Mouse (Mus musculus) E14TG2a.4 (cell line): Measurements from ENCODE around the gene Mapkap1.

Experiments
- H3K27me3 ChIP-seq: 2 replicates; pipeline ENCODE4 v1.6.1; 2014; ENCODE audit warnings: low read length, control low read depth; ENCODE audit not compliant: insufficient read depth
- H3K36me3 ChIP-seq: 2 replicates; pipeline ENCODE4 v1.6.1; 2014; ENCODE audit warnings: low read length, control low read depth; ENCODE audit not compliant: insufficient read depth
- H3K4me1 ChIP-seq: replicated peaks from 2 replicates; pipeline ENCODE4 v1.6.1; 2014; ENCODE audit warnings: low read depth, low read length, control low read depth
- H3K4me3 ChIP-seq: replicated peaks from 2 replicates; pipeline ENCODE4 v1.5.1; 2014; ENCODE audit warnings: mild to moderate bottlenecking, low read length
- H3K9me3 ChIP-seq: 2 replicates; pipeline ENCODE4 v1.6.1; 2014; ENCODE audit warnings: low read length, control low read depth
- CTCF ChIP-seq: conservative IDR thresholded peaks from 2 replicates; pipeline ENCODE4 v1.5.1; 2014; ENCODE audit warnings: low read length
- NANOG ChIP-seq: IDR thresholded peaks from 2 replicates; pipeline ENCODE4 v1.6.1; 2014; ENCODE audit warnings: borderline replicate concordance, low read length, mixed read lengths
- POU5F1 ChIP-seq: IDR thresholded peaks from 2 replicates; pipeline ENCODE4 v1.6.1; 2014; ENCODE audit warnings: low read length, borderline replicate concordance

The Mapkap1 gene

DNA sequence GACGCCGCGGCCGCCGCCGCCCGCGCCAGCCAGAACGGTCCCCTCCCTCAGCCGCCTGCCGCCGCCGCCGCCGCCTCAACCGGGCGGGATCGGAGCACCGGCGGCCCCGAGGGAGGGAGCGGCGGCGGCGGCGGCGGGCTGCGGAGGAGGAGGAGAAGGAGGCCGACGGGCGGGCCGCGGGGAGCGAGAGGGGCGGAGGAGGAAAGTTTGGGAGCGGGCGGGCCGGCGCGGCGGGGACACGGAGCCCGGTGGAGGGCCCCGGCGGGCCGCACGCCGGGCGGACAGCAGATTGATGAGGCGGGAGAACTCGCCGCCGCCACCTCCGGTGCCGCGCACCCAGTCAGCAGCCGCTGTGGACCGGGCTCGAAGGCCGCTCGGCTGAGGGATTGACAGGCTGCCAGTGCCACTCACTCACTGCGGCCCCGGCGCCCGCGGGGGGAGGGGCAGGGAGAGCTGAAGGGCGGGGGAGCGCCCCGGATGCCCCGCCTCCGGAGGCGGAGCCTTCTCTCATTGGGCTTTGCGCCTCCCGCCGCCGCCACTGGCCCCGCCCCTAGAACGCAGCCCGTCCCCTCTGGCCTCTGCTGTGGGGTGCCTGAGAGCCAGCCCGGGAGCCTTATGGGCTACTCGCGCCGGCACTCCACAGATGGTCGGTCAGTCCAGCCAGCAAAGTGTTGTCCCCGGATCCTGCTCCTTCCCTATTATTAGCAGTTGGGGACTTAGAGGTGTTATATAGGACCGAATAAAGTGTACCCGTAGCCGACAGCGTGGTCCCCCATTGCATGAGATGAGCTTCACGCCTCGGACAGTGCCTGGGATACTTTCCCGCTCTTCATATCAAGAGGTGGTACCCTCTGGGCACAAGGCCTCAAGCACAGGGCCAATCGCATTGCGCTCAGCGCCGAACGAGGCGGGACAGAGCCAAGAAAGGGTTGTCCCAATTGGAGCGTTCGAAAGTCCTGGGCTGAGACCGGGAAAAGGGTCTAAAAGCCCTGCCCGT, 34.0 kb upstream of the Mapkap1 start, which contains the start of gene Pbx3:
Gene Pbx3, minus strand, starts transcription at position 838 of the 997 bp plus-strand sequence.
- Histone ChIP-seq H3K4me1 (peaks cover 20% of the 10 kb centered on the region), H3K36me3 (no peaks in the 10 kb centered on the region), H3K9me3 (no peaks in the 10 kb centered on the region), H3K4me3 (peak within 1 kb of the TSS; percentile 89), H3K27me3 (peaks cover 54% of the 10 kb centered on the region)
- no peak for TF ChIP-seq NANOG

GRCm38 (mm10) chr2:34373886-34374285, 32.7 kb upstream of the Mapkap1 start:
- peaks cover 20% of the 10 kb centered on the region for H3K4me1 ChIP-seq
- no peaks in the 10 kb centered on the region for H3K36me3 ChIP-seq
- peaks cover 48% of the 10 kb centered on the region for H3K27me3 ChIP-seq
- TF ChIP-seq CTCF (no peak), NANOG (no peak), POU5F1 (no peak)
- no peaks in the 10 kb centered on the region for H3K9me3 ChIP-seq
- peak overlapping the region; percentile 89; the same call in 1 of the 2 replicates for H3K4me3 ChIP-seq

- peaks cover 20% of the 10 kb centered on the region for H3K4me1 ChIP-seq
- H3K9me3 ChIP-seq, result no peaks in the 10 kb centered on the region
- peaks cover 48% of the 10 kb centered on the region for H3K27me3 ChIP-seq
- TF ChIP-seq NANOG (no peak), CTCF (no peak), POU5F1 (no peak)
- H3K36me3 ChIP-seq, result no peaks in the 10 kb centered on the region
- no peak overlapping the region for H3K4me3 ChIP-seq
Observed at GRCm38 (mm10) chr2:34374349-34374748, 32.2 kb upstream of the Mapkap1 start.

DNA sequence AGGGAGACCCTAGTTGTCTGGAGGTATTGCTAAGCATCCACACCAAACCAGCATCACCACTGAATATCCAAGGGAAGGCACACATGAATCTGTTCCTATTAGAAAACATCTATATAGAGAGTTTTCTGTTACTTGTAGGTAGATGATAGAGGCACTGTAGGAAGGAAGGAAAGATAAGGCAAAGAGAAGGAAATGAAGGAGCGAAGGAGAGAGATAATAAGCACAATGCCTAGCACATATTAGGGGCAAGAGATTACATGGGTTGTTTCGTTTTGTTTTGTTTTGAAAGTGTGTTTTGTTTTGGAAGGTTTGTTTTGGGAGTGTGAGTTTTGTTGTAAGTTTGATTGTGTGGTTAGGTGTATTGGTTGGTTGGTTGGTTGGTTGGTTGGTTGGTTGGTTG, 27.6 kb upstream of the Mapkap1 start:
- Histone ChIP-seq H3K9me3 (no peaks in the 10 kb centered on the region), H3K4me3 (no peak overlapping the region), H3K27me3 (peaks cover 28% of the 10 kb centered on the region), H3K4me1 (peaks cover 1% of the 10 kb centered on the region), H3K36me3 (no peaks in the 10 kb centered on the region)
- no peak for TF ChIP-seq NANOG

DNA sequence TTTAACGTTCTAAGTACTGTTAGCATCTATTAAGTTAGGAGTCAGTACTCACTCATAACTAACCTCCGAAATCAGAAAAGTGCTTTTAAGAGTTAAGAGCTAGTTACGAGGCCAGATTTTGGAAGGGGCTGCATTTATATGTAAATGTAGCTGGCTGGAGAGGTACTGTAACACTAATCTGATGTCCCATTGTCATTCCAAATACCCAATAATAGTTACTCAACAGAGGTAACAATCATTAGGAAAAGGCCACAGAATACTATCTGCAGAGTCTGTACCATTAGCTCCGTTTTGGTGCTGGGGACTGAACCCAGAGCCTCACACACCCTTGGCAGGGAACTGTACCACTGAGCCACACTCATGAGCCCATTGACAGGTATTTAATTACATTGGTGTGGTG, 7.0 kb upstream of the Mapkap1 start:
- no peak overlapping the region for H3K4me3 ChIP-seq
- TF ChIP-seq CTCF (no peak), POU5F1 (peak; percentile 69; the same call in 1 of the 2 replicates), NANOG (peak; percentile 93)

GRCm38 (mm10) chr2:34407596-34407995, 1.0 kb downstream of the Mapkap1 start:
- Histone ChIP-seq H3K4me1 (peaks cover 16% of the 10 kb centered on the region), H3K27me3 (no peaks in the 10 kb centered on the region), H3K36me3 (no peaks in the 10 kb centered on the region), H3K9me3 (no peaks in the 10 kb centered on the region), H3K4me3 (peak overlapping the region; percentile 98)
- no peak for TF ChIP-seq POU5F1
- TF ChIP-seq NANOG, result no peak
- no peak for TF ChIP-seq CTCF

More for the DNA sequence above, 7.0 kb upstream of the Mapkap1 start:
- Histone ChIP-seq H3K36me3 (no peaks in the 10 kb centered on the region), H3K4me1 (peaks cover 27% of the 10 kb centered on the region), H3K27me3 (peaks cover 3% of the 10 kb centered on the region; the same call in 1 of the 2 replicates), H3K9me3 (no peaks in the 10 kb centered on the region)

DNA sequence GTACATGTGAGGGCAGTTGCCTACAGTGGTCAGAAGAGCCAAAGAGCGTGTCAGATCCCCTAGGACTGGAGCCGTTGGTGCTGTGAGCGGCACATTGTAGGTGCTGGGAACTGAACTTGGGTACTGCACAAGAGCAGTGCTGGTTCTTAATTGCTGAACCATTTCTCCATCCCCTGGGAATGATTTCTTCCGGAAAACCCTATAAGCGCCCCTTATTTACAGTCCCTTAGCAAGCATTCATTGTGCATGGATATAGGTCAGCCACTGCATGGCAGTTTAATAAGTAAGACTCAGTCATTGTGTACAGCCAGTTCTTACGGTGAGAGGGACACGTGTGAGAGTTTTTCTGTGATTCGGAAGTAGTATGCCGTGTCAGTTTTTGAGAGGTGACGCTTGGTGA, 1.8 kb downstream of the Mapkap1 start:
- H3K27me3 ChIP-seq, result no peaks in the 10 kb centered on the region
- no peaks in the 10 kb centered on the region for H3K9me3 ChIP-seq
- TF ChIP-seq CTCF (no peak), NANOG (no peak)
- H3K4me1 ChIP-seq, result peaks cover 16% of the 10 kb centered on the region
- H3K36me3 ChIP-seq, result no peaks in the 10 kb centered on the region
- H3K4me3 ChIP-seq, result peak overlapping the region; percentile 98; the same call in 1 of the 2 replicates

DNA sequence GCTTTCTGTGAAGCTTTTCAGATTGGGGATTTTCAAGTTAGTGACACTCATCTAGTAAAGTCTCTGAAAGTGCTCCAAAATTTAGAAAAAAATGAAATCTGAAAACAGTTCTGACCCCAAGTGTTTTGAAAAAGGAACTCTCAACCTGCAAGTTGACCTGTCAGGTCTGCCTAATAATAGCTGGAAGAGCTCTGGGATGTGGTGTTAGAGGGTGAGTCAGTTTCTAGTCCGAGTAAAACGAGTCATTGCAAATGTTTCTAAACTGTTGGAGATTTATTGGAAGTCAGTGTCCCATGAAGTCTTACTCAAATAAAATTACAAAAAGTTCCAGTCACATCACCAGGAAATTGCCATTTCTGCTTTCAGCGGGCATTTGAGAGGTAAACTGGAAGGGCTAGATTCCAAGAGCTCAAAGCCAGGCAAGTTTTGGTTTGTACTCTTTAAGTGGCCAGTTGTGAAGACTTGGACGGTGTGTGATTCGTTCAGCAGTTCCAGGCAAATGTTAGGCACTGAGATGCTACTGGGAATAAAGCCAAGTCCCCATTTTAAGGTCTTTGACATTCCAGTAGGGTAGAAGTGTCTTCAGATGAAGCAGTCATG, 3.3 kb downstream of the Mapkap1 start:
- no peaks in the 10 kb centered on the region for H3K9me3 ChIP-seq
- H3K4me1 ChIP-seq, result peaks cover 20% of the 10 kb centered on the region
- H3K36me3 ChIP-seq, result no peaks in the 10 kb centered on the region

More for the DNA sequence above, 3.3 kb downstream of the Mapkap1 start:
- Histone ChIP-seq H3K4me3 (no peak overlapping the region), H3K27me3 (no peaks in the 10 kb centered on the region)
- TF ChIP-seq CTCF, result no peak
